ENCODE assay signal across 8 mouse cellular contexts in the genomic region with DNA sequence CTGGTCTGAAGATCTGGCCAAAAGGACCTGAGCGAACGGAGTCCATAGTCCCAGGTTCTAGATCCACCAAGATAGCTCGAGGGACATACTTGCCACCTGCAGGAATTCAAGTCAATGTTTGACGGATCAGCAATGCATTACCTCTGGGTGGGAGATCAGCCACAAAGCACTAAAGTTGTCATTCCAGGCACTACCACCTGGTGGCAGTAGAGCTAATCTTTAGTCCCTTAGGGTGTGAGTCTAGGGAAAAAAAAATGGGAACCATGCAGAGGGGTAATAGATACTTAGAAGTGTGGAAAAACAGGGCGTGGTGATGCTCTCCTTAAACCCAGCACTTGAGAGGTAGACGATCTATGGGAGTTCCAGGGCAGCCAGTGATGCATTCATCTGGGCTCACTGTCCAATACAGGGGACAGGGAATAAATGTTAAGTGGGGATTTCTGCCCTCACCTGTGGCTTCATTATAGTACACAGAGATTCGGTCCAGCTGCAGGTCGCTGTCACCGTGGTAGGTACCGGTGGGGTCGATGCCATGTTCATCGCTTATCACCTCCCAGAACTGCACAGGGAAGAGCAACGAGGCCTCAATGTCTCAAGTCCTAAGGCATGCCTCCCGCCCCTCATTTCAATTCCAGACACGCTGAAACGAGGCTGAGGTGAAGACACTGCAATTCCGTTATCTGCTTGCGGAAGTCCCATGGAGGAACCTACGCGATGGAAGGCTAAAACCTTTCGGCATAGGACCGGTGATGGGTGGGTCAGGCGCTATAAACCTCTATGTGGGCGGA. TPM values are rescaled to one million over a fixed set of nuclear protein-coding genes. Genes with fewer than 3 reads are reported as not detected.
A peak's percentile ranks its signal among the peaks of the same experiment; 100 is the strongest.
DNase-seq lines count a peak whose midpoint lies in the region; ATAC-seq and TF ChIP-seq lines count a peak whose summit lies in the region.

No protein-coding gene starts in this region.

- H3K9ac ChIP-seq in CH12.LX (ENCODE audit: insufficient read depth, low read depth): peak overlapping the region; percentile 99
- peak overlapping the region; percentile 94 for H3K9ac ChIP-seq in forebrain, embryonic 11.5 days (ENCODE audit: low read length)
- peak overlapping the region; percentile 93 for H3K9ac ChIP-seq in heart, embryonic 16.5 days (ENCODE audit: low read length)
- H3K9ac ChIP-seq in liver, embryonic 16.5 days (ENCODE audit: low read depth, low read length): peak overlapping the region; percentile 83
- H3K9ac ChIP-seq in neural tube, embryonic 13.5 days: peak overlapping the region; percentile 100

- H3K27ac ChIP-seq in CH12.LX (ENCODE audit: insufficient read depth, low read depth): peak overlapping the region; percentile 64
- H3K27ac ChIP-seq in forebrain, embryonic 11.5 days (ENCODE audit: low read depth, low read length): peak overlapping the region; percentile 97
- H3K27ac ChIP-seq in heart, embryonic 16.5 days (ENCODE audit: low read length): peak overlapping the region; percentile 99
- peak overlapping the region; percentile 94 for H3K27ac ChIP-seq in liver, embryonic 16.5 days (ENCODE audit: low read length)
- H3K27ac ChIP-seq in neural tube, embryonic 13.5 days (replicated peaks): peak overlapping the region; percentile 99
- peak overlapping the region; percentile 22; the same call in 1 of the 2 replicates for H3K27ac ChIP-seq in testis, adult 2 months (ENCODE audit: control insufficient read depth, insufficient read depth, low read depth, low read length)

- H3K4me3 ChIP-seq in CH12.LX (replicated peaks in 1 of 3; ENCODE audit: low read depth in 2 of 3, low read length in 2 of 3, poor library complexity in 1 of 3): peak overlapping the region; percentile 83 to 93 (median 89)
- peak overlapping the region; percentile 76 for H3K4me3 ChIP-seq in forebrain, embryonic 11.5 days (ENCODE audit: low read depth, low read length)
- peak overlapping the region; percentile 89 for H3K4me3 ChIP-seq in heart, embryonic 16.5 days (ENCODE audit: low read length)
- H3K4me3 ChIP-seq in liver, embryonic 16.5 days (ENCODE audit: low read depth, low read length): peak overlapping the region; percentile 78
- peak overlapping the region; percentile 98 for H3K4me3 ChIP-seq in neural tube, embryonic 13.5 days
- H3K4me3 ChIP-seq in testis, adult 2 months (ENCODE audit: control insufficient read depth, low read depth, low read length): peak overlapping the region; percentile 84

- dilution Hi-C loops in CH12.LX (cut with MboI; ENCODE audit: extremely low pct_ligation_motif_present, extremely low pct_unique_long_range_greater_than_20kb, low sequenced_read_pairs): no loop called here

- H3K9me3 ChIP-seq in CH12.LX (replicated peaks; ENCODE audit: low read length): no peaks in the 10 kb centered on the region
- no peaks in the 10 kb centered on the region for H3K9me3 ChIP-seq in forebrain, embryonic 11.5 days (ENCODE audit: control insufficient read depth, low read length)
- no peaks in the 10 kb centered on the region for H3K9me3 ChIP-seq in heart, embryonic 16.5 days (replicated peaks; ENCODE audit: control insufficient read depth, low read length)
- H3K9me3 ChIP-seq in liver, embryonic 16.5 days (replicated peaks; ENCODE audit: control insufficient read depth, low read length): no peaks in the 10 kb centered on the region
- H3K9me3 ChIP-seq in neural tube, embryonic 13.5 days: no peaks in the 10 kb centered on the region

- no peak for ATAC-seq in forebrain, embryonic 11.5 days (replicated peaks; ENCODE audit: low FRiP score)
- ATAC-seq in heart, embryonic 16.5 days (replicated peaks; ENCODE audit: extremely low read depth, insufficient read depth, low FRiP score): no peak
- ATAC-seq in liver, embryonic 16.5 days (ENCODE audit: low read depth): no peak
- peak; percentile 0; the same call in 1 of the 2 replicates for ATAC-seq in neural tube, embryonic 13.5 days (ENCODE audit: low read depth)

- WGBS in forebrain, embryonic 11.5 days: 9% methylated on average over 24 of the region's 24 CpGs
- WGBS in heart, embryonic 16.5 days: 4% methylated on average over 24 of the region's 24 CpGs
- 6% methylated on average over 24 of the region's 24 CpGs for WGBS in liver, embryonic 16.5 days (ENCODE audit: insufficient replicate concordance)
- WGBS in neural tube, embryonic 13.5 days: 7% methylated on average over 24 of the region's 24 CpGs

- H3K36me3 ChIP-seq in CH12.LX (replicated peaks in 1 of 2; ENCODE audit: control insufficient read depth in 1 of 2, insufficient read depth in 1 of 2, low read length in 1 of 2): peaks cover 42 to 54% of the 10 kb centered on the region in 2 experiments
- peaks cover 24% of the 10 kb centered on the region for H3K36me3 ChIP-seq in forebrain, embryonic 11.5 days (ENCODE audit: control insufficient read depth, insufficient read depth, low read length)
- peaks cover 44% of the 10 kb centered on the region for H3K36me3 ChIP-seq in heart, embryonic 16.5 days (ENCODE audit: control insufficient read depth, insufficient read depth)
- peaks cover 43% of the 10 kb centered on the region for H3K36me3 ChIP-seq in liver, embryonic 16.5 days (ENCODE audit: control insufficient read depth, insufficient read depth)
- H3K36me3 ChIP-seq in neural tube, embryonic 13.5 days: peaks cover 53% of the 10 kb centered on the region
- H3K36me3 ChIP-seq in testis, adult 2 months (ENCODE audit: control insufficient read depth, insufficient read depth, low read length): no peaks in the 10 kb centered on the region

- DNase-seq in CH12.LX (ENCODE audit: extremely low read depth): peak; percentile 89
- DNase-seq in c-Kit-positive CD71-negative TER-119-negative erythroid progenitor cells, embryonic 14.5 days (ENCODE audit: low read depth): peak; percentile 85
- DNase-seq in forebrain, embryonic 11.5 days (ENCODE audit: low spot score): peak; percentile 89
- peak; percentile 93 to 94 for DNase-seq in kidney, postnatal 4 days

- TF ChIP-seq EP300 in CH12.LX (IDR thresholded peaks at IDR 0.05; ENCODE audit: low read length): no peak

- no peak for TF ChIP-seq POLR2A in CH12.LX (IDR thresholded peaks at IDR 0.05; ENCODE audit: low read depth, low read length)
- TF ChIP-seq POLR2A in testis, adult 2 months (IDR thresholded peaks at IDR 0.05; ENCODE audit: control insufficient read depth, low read depth, low read length): no peak

- in situ Hi-C loops in CH12.LX (cut with MboI; ENCODE audit: low pct_ligation_motif_present, low pct_unique_long_range_greater_than_20kb, low sequenced_read_pairs): loop anchor here (5.0 kb wide), 1 partner anchor 36 kb away; no protein-coding TSS in a partner anchor

- peak overlapping the region; percentile 89 for H3K4me2 ChIP-seq in CH12.LX (ENCODE audit: insufficient read depth, low read depth, poor library complexity, severe bottlenecking)
- H3K4me2 ChIP-seq in forebrain, embryonic 11.5 days (ENCODE audit: low read depth, low read length, severe bottlenecking): peak overlapping the region; percentile 83
- H3K4me2 ChIP-seq in heart, embryonic 16.5 days (ENCODE audit: low read depth, low read length): peak overlapping the region; percentile 79
- H3K4me2 ChIP-seq in liver, embryonic 16.5 days (ENCODE audit: low read depth, low read length): peak overlapping the region; percentile 91
- H3K4me2 ChIP-seq in neural tube, embryonic 13.5 days: peak overlapping the region; percentile 93

- H3K27me3 ChIP-seq in CH12.LX (replicated peaks): no peaks in the 10 kb centered on the region
- H3K27me3 ChIP-seq in forebrain, embryonic 11.5 days (ENCODE audit: control insufficient read depth, insufficient read depth, low read length): no peaks in the 10 kb centered on the region
- no peaks in the 10 kb centered on the region for H3K27me3 ChIP-seq in heart, embryonic 16.5 days (ENCODE audit: control insufficient read depth, insufficient read depth, low read length)
- H3K27me3 ChIP-seq in liver, embryonic 16.5 days (ENCODE audit: control insufficient read depth, insufficient read depth, low read depth, low read length): no peaks in the 10 kb centered on the region
- H3K27me3 ChIP-seq in neural tube, embryonic 13.5 days: no peaks in the 10 kb centered on the region
- H3K27me3 ChIP-seq in testis, adult 2 months (ENCODE audit: control insufficient read depth, insufficient read depth, low read length): no peaks in the 10 kb centered on the region

- peaks cover 11 to 36% of the 10 kb centered on the region in 2 experiments for H3K4me1 ChIP-seq in CH12.LX (ENCODE audit: control insufficient read depth in 1 of 2, insufficient read depth in 2 of 2)
- peaks cover 18% of the 10 kb centered on the region for H3K4me1 ChIP-seq in forebrain, embryonic 11.5 days (replicated peaks; ENCODE audit: control insufficient read depth, insufficient read depth, low read length)
- peaks cover 33% of the 10 kb centered on the region for H3K4me1 ChIP-seq in heart, embryonic 16.5 days (ENCODE audit: control insufficient read depth, insufficient read depth, low read length)
- peaks cover 48% of the 10 kb centered on the region for H3K4me1 ChIP-seq in liver, embryonic 16.5 days (ENCODE audit: control insufficient read depth, low read depth, low read length)
- peaks cover 54% of the 10 kb centered on the region for H3K4me1 ChIP-seq in neural tube, embryonic 13.5 days (replicated peaks)
- H3K4me1 ChIP-seq in testis, adult 2 months (ENCODE audit: control insufficient read depth, insufficient read depth, low read length): peaks cover 17% of the 10 kb centered on the region

- peak; percentile 62 for TF ChIP-seq RAD21 in CH12.LX (IDR thresholded peaks at IDR 0.05; ENCODE audit: low read depth, low read length)

- peaks cover 38% of the 10 kb centered on the region for H3K79me2 ChIP-seq in CH12.LX (replicated peaks; ENCODE audit: control insufficient read depth, extremely low read depth, insufficient read depth, poor library complexity, severe bottlenecking)

- TF ChIP-seq CTCF in CH12.LX (conservative IDR thresholded peaks at IDR 0.05 in 1 of 2, IDR thresholded peaks at IDR 0.05 in 1 of 2; ENCODE audit: low read depth in 2 of 2, low read length in 2 of 2): peak; percentile 80 to 90
- TF ChIP-seq CTCF in testis, adult 2 months (IDR thresholded peaks at IDR 0.05; ENCODE audit: control insufficient read depth, insufficient read depth, insufficient replicate concordance, low read depth, low read length): peak; percentile 32; the same call in 1 of the 2 replicates

RNA-seq across cellular contexts. Expression of gene Tubb5, which starts 1.7 kb away (rescaled TPM):
- total RNA-seq in CH12.LX (2012; rRNA removed) (1,014 and 1,058 TPM in 2 replicates), CH12.LX (2014; rRNA removed) (1,031 and 1,121 TPM in 2 replicates)
- polyA plus RNA-seq in CH12.LX (2012; ENCODE audit: insufficient read length, low read depth): 962 and 1,053 TPM in 2 replicates
- 1,583 and 1,671 TPM in 2 replicates for polyA plus RNA-seq in forebrain, embryonic 11.5 days (2014; fragmentation: Nextera tagmentation; extraction: Ambion mirVana)
- 634 and 654 TPM in 2 replicates for polyA plus RNA-seq in heart, embryonic 16.5 days (2015; fragmentation: Nextera tagmentation; extraction: Ambion mirVana)
- polyA plus RNA-seq in liver, embryonic 16.5 days (2015; fragmentation: Nextera tagmentation; extraction: Ambion mirVana): 328 and 345 TPM in 2 replicates
- polyA plus RNA-seq in neural tube, embryonic 13.5 days (2015; fragmentation: Nextera tagmentation; extraction: Ambion mirVana): 1,686 and 1,692 TPM in 2 replicates
- 54.0 and 59.4 TPM in 2 replicates for polyA plus RNA-seq in testis, adult 2 months (2012; rRNA removed)

RNA-seq across cellular contexts. Expression of gene Mdc1, which starts 4.9 kb away (rescaled TPM):
- total RNA-seq in CH12.LX (2012; rRNA removed) (8.2 and 8.5 TPM in 2 replicates), CH12.LX (2014; rRNA removed) (2.4 and 3.3 TPM in 2 replicates)
- polyA plus RNA-seq in CH12.LX (2012; ENCODE audit: insufficient read length, low read depth): 14.4 and 15.7 TPM in 2 replicates
- polyA plus RNA-seq in forebrain, embryonic 11.5 days (2014; fragmentation: Nextera tagmentation; extraction: Ambion mirVana): 27.2 and 29.2 TPM in 2 replicates
- polyA plus RNA-seq in heart, embryonic 16.5 days (2015; fragmentation: Nextera tagmentation; extraction: Ambion mirVana): 14.7 and 15.0 TPM in 2 replicates
- 10.0 and 10.3 TPM in 2 replicates for polyA plus RNA-seq in liver, embryonic 16.5 days (2015; fragmentation: Nextera tagmentation; extraction: Ambion mirVana)
- polyA plus RNA-seq in neural tube, embryonic 13.5 days (2015; fragmentation: Nextera tagmentation; extraction: Ambion mirVana): 7.2 and 9.6 TPM in 2 replicates
- 73.7 and 81.1 TPM in 2 replicates for polyA plus RNA-seq in testis, adult 2 months (2012; rRNA removed)

RNA-seq across cellular contexts. Expression of gene Flot1, which starts 13.3 kb away (rescaled TPM):
- 14.2 and 21.6 TPM in 2 replicates for total RNA-seq in CH12.LX (2012; rRNA removed)
- 12.8 and 16.3 TPM in 2 replicates for total RNA-seq in CH12.LX (2014; rRNA removed)
- 17.6 and 18.9 TPM in 2 replicates for polyA plus RNA-seq in CH12.LX (2012; ENCODE audit: insufficient read length, low read depth)
- 48.5 and 49.5 TPM in 2 replicates for polyA plus RNA-seq in forebrain, embryonic 11.5 days (2014; fragmentation: Nextera tagmentation; extraction: Ambion mirVana)
- 119 and 134 TPM in 2 replicates for polyA plus RNA-seq in heart, embryonic 16.5 days (2015; fragmentation: Nextera tagmentation; extraction: Ambion mirVana)
- polyA plus RNA-seq in liver, embryonic 16.5 days (2015; fragmentation: Nextera tagmentation; extraction: Ambion mirVana): 32.7 and 33.6 TPM in 2 replicates
- polyA plus RNA-seq in neural tube, embryonic 13.5 days (2015; fragmentation: Nextera tagmentation; extraction: Ambion mirVana): 93.6 and 96.5 TPM in 2 replicates
- 13.7 and 14.1 TPM in 2 replicates for polyA plus RNA-seq in testis, adult 2 months (2012; rRNA removed)

RNA-seq across cellular contexts. Expression of gene Ier3, which starts 14.9 kb away (rescaled TPM):
- total RNA-seq in CH12.LX (2012; rRNA removed) (16.5 and 27.2 TPM in 2 replicates), CH12.LX (2014; rRNA removed) (13.9 and 15.0 TPM in 2 replicates)
- polyA plus RNA-seq in CH12.LX (2012; ENCODE audit: insufficient read length, low read depth): 12.4 and 12.6 TPM in 2 replicates
- polyA plus RNA-seq in forebrain, embryonic 11.5 days (2014; fragmentation: Nextera tagmentation; extraction: Ambion mirVana): 2.4 and 3.5 TPM in 2 replicates
- 60.9 and 62.6 TPM in 2 replicates for polyA plus RNA-seq in heart, embryonic 16.5 days (2015; fragmentation: Nextera tagmentation; extraction: Ambion mirVana)
- 15.8 and 19.4 TPM in 2 replicates for polyA plus RNA-seq in liver, embryonic 16.5 days (2015; fragmentation: Nextera tagmentation; extraction: Ambion mirVana)
- polyA plus RNA-seq in neural tube, embryonic 13.5 days (2015; fragmentation: Nextera tagmentation; extraction: Ambion mirVana): 11.2 and 11.6 TPM in 2 replicates
- polyA plus RNA-seq in testis, adult 2 months (2012; rRNA removed): 1.4 TPM in 2 replicates

RNA-seq across cellular contexts. Expression of gene Nrm, which starts 24.7 kb away (rescaled TPM):
- total RNA-seq in CH12.LX (2012; rRNA removed) (12.5 and 16.7 TPM in 2 replicates), CH12.LX (2014; rRNA removed) (10.0 and 12.1 TPM in 2 replicates)
- 14.0 and 15.4 TPM in 2 replicates for polyA plus RNA-seq in CH12.LX (2012; ENCODE audit: insufficient read length, low read depth)
- polyA plus RNA-seq in forebrain, embryonic 11.5 days (2014; fragmentation: Nextera tagmentation; extraction: Ambion mirVana): 65.7 and 68.8 TPM in 2 replicates
- 45.9 and 46.9 TPM in 2 replicates for polyA plus RNA-seq in heart, embryonic 16.5 days (2015; fragmentation: Nextera tagmentation; extraction: Ambion mirVana)
- 20.7 and 21.1 TPM in 2 replicates for polyA plus RNA-seq in liver, embryonic 16.5 days (2015; fragmentation: Nextera tagmentation; extraction: Ambion mirVana)
- 28.2 and 29.0 TPM in 2 replicates for polyA plus RNA-seq in neural tube, embryonic 13.5 days (2015; fragmentation: Nextera tagmentation; extraction: Ambion mirVana)
- polyA plus RNA-seq in testis, adult 2 months (2012; rRNA removed): 179 and 201 TPM in 2 replicates

Comparison
In these comparisons a context has a peak if more than half of its experiments do, and no peak if none do; other contexts are left out.
1. H3K27ac ChIP-seq: peak in every context shown above with its lines; median percentile 99 in heart, embryonic 16.5 days; 99 in neural tube, embryonic 13.5 days; 97 in forebrain, embryonic 11.5 days; 94 in liver, embryonic 16.5 days; 64 in CH12.LX; 22 in testis, adult 2 months.